Mouse (Mus musculus) adrenal gland, postnatal 36 days (tissue): ENCODE measurements at regions not wholly inside any gene's neighbourhood (a gene's known extent, or its start where the extent isn't known, plus 50 kb on each side); places are given as distances from the start of the nearest gene placed in this dataset.
"Not testable (repeated sequence)": the region's sequence is repeated elsewhere in the genome, so short reads cannot be mapped to it uniquely, and the experiment has no call there.

Source experiments
- DNase-seq, 2 experiments: peaks; one replicate each; pipeline ENCODE4 v3.0.0; 2021; ENCODE audit warnings: mixed read lengths in 1 of 2

- peak; percentile 25 to 54 for DNase-seq
Measured at GRCm38 (mm10) chr9:88221850-88222353, 105.1 kb upstream of the Nt5e start.

DNA sequence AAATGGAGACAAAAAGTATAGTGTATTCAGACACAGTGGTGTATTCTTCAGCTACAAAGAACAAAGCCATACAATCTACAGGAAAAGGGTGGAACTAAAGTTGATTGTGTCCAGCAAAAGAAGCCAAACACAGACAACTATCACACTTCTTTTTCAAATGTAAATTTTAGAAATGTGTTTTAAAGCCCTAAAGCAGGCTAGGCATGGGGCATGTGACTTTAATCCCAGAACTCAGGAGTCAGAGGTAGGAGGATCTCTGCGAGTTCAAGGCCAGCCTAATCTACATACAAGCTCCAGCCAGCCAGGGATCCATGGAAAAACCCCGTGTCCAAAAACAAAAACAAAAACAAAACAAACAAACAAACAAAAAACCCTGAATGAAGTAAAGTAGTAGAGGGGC is 89.9 kb upstream of the Nt5e start:
- DNase-seq = no peak

DNA sequence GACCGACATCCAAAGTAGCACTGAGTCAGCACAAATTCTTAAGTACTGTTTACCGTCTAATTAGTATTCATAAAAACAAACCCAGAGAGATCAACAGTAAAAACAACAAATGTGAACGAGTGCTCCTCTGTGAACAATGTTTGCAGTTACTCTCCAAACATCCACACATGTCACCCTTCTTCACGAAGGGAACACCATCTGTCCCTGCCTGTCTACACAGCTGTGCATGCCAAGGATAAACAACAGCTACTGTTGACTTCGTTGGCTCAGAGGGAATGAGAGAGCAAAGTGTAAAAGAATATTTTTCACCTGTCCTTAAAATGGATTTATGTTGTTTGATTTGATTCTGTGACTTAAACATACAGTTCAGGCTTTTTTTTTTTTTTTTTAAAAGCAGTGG is 88.7 kb upstream of the Nt5e start:
- no peak for DNase-seq

GRCm38 (mm10) chr9:88240740-88241139 is 86.3 kb upstream of the Nt5e start:
- no peak for DNase-seq

DNA sequence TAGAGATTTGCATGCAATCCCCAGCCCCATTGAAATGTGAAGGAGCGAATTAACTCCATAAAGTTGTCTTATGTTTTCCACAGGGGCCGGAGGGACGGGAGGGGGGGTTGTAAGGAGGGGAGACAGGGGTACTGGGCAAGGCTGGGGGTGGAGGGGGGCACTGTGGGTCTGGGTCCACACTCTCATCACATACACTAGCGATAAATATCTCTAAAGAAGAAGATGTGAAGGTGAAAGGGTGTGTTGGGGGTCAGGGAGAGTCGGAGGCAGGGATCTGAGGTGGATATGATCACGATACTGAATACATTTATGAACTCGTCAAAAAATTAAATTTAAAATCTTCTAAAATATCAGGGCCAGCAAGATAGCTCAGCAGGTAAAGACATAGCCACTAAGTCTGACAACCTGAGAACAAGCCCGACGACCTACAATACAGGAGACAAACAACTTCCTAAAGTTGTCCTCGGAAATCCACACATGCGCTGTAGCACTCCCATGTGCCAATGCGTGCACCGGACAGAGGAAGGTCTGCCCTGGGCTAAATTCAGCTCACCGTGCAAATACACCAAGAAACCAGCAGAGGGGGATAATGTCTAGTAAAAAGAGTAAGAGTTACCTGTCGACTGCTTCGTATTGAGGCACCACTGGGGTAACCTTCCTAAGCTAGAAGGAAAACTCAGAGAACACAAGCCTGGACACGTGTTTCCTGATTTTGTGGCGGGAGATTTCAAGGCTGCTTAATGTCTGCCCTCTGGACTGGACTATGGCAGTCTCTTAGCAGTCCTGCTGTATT is 85.6 kb upstream of the Nt5e start:
- peak; percentile 78 to 79 for DNase-seq

DNA sequence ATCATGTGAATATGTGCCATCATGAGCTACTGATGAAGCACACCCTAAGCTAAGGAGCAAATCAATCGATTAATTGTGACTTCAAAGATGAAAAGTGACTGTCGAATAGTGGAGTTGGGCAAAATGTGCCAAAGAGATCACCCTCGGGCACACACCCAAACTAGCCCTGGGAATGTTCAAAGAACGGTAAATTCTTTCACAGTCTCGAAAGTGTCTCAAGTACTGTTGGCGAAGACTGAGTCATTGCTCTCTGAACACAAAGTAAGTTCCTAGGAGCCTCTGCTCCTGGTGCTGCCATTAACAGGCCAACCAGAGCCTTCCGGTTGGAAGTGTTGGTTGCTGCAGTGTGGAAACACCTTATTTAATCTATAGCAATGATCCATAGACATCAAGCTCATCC is 84.5 kb upstream of the Nt5e start:
- no peak for DNase-seq

DNA sequence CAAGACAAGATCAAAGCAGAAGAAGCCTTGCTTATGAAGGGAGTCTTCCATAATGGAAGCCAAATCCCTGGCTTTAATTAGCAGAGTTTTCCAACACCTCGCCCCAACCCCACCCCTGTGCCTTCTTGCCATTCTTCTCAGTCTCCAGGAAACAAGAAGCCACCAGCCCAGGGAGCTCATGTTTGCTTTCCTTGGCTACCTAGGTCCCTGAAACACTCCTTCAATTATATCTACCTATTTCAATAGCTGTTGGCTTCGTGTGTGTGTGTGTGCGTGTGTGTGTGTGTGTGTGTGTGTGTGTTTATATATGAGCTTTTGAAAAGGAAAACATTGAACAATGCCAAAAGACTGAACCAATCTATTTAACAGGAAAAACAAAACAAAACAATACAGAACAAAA is 82.5 kb upstream of the Nt5e start:
- DNase-seq = no peak

DNA sequence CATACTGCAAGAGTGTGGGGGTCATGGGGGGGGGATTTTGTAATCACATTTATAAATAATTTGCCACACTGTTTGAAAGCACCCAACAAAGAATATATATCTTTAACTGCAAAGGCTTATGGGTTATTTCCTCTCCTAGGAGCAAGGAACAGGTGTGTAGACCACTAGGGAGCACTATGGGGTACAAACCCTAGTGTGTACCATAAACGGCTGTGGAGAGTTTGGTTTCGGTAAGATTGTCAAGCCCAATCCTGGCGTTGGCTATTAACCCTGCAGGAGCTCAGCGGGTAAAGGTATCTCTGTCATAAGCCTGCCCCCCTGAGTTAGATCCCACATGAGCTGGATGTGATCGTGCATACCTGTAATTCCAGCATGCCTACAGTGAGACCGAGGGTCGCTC is 71.0 kb upstream of the Nt5e start:
- DNase-seq = no peak

GRCm38 (mm10) chr9:88259627-88260026 is 67.4 kb upstream of the Nt5e start:
- peak; percentile 27 to 49 for DNase-seq

DNA sequence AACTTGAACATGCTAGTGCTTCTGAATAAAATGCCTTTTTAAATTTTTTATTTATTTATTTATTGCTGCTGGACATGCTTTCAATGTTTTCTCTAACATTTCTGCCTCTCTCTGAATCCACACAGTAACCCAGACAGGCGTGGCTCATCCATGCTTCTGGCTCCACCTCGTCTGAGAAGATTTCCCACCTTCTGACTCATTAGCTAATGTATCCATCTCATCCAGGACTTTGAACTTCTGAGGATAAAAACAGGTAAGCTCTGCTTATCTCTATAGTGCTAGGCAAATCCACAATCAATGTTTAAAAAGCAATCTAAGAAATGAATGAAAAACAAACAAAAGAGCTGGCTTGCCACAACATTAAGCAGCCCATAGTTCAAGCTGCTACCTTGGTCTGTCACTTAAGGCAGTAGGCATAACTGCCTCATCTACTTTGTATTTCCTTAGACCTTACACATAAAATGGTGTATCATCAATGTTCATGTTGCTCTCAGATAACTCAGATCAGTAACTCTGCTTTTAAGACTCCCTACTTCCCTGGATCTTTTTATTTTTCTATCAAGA is 66.8 kb upstream of the Nt5e start:
- no peak for DNase-seq

GRCm38 (mm10) chr9:88262461-88262860 is 64.5 kb upstream of the Nt5e start:
- no peak for DNase-seq

DNA sequence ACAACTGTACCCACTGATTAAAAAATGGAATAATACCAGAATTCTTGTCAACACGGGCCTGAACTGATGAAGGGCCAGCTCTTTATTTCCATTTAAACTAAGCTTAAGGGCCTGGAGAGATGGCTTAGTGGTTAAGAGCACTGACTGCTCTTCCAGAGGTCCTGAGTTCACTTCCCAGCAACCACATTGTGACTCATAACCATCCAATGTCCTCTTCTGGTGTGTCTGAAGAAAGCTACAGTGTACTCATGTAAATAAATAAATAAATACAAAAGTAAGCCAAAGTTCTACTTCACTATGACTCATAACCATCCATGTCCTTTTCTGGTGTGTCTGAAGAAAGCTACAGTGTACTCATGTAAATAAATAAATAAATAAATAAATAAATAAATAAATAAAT is 60.7 kb upstream of the Nt5e start:
- not testable (repeated sequence) for DNase-seq

DNA sequence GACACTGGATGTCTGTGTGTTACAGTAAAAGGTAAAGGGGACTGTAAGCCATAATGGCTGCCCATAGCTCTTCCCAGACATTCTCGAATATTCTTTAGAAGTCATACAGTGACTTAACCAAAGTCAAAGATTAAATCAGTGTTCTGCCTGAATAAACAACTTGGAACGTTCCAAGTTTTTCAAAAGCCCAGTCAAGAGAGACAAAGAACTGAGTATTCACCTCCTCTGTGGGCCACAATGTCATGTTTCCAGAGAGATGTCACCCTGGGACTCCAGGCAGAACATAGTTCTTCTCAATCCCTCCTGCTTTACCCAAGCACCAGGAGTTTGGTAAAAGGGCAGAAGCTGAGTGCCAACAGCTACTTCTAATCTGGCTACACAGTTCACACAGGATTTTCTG is 58.2 kb upstream of the Nt5e start:
- DNase-seq = no peak

GRCm38 (mm10) chr9:88269216-88269615 is 57.8 kb upstream of the Nt5e start:
- no peak for DNase-seq

DNA sequence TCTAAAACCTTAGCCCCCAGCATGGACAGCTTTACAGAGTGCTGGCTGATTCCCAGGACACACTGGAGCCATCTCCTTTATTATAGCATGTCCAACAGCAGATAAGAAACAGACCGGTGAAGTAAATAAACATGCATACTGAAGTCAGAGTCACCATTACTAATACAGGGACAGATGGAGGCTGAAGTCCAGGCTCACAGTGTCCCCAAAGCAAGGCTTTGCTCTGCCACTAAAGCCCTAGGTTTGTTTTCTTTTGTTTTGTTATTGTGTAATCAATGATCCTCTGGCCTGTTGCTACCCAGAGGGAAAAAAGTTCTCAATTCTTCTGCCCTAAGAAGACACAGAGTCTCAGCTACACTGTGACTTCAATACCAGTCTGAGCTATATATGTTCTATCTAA is 56.2 kb upstream of the Nt5e start:
- no peak for DNase-seq

GRCm38 (mm10) chr9:88273304-88273703 is 53.7 kb upstream of the Nt5e start:
- no peak for DNase-seq

GRCm38 (mm10) chr9:88274040-88274439 is 53.0 kb upstream of the Nt5e start:
- peak; percentile 58 to 73 for DNase-seq

- no peak for DNase-seq
Measured at GRCm38 (mm10) chr9:88274681-88275336, 52.2 kb upstream of the Nt5e start.

DNA sequence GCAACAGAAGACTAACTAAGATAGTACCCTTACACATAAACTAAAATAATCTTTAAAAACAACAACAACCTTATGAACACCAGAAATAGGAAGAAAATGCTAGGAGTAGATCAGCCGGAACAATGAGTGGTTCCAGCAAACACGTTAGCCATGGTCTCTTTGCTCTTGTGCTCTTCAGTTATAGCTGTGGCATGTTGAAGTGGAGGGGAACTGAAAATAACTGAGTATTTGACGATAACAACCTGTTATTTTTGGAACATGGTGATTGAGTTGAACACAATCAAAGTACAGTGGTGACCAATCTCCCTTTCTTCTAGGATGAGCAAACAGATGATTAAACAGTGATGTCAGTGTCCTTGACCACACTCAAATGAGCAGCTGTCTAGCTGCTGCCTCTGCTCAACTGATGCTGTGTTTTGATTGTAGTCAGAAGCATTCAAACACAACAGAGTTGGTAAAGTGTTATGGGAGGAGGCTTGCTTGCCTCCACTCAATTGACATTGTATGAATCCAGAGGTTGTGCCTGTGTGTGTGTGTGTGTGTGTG is 50.9 kb upstream of the Nt5e start:
- peak in 1 of 2 experiments; percentile 4 for DNase-seq

GRCm38 (mm10) chr9:88277031-88277430 is 50.0 kb upstream of the Nt5e start:
- peak; percentile 7 to 30 for DNase-seq
